Mouse (Mus musculus): ENCODE measurements around the gene Eif2s2.
A peak's percentile ranks its signal among the peaks of the same experiment; 100 is the strongest.
"Not testable (repeated sequence)": the region's sequence is repeated elsewhere in the genome, so short reads cannot be mapped to it uniquely, and the experiment has no call there.

The Eif2s2 gene

DNA sequence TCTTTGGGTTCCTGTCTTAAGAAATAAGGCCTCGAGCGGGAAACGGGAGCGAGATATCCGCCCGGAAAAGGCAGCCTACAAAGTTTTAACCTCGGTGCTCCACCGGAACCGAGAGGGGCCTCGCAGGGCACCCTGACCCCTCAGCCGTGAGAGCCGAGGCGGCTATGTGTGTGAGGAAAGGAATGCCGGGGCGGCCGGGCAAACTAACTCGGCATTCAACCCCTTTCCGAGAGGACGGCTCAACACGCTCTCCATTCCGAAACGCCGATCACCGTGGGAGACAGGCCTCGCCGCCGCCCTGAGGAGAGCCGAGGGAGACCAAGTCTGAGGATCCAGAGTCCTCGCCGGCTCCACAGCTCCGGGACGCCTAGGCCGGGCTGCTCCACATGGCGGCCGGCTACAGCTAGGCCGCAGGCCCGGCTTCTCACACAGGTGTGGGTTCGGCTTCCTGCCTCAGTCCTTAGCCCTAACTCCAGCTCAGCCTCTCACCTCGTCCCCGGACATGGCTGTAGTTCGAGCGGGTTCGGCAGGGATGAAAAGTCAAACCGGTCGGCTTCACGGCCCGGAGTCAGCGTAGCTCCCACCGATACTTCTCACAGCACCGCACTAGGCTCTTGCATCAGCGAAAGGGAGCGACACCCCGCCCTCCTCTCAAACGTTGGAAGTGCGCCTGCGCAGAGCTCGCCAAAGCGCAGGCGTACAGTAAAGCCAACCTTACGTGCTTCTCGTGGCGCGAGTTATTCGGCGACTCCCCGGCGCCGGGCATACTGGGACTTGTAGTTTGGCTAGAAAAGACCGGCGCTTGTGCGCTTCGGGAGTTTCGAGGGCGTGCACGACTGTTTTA is at the start of gene Eif2s2:
Gene Eif2s2 (minus strand): TSS at position 735 of the 844 bp plus-strand sequence.
- peak; percentile 94 for DNase-seq (ENCODE audit: extremely low spot score)

DNA sequence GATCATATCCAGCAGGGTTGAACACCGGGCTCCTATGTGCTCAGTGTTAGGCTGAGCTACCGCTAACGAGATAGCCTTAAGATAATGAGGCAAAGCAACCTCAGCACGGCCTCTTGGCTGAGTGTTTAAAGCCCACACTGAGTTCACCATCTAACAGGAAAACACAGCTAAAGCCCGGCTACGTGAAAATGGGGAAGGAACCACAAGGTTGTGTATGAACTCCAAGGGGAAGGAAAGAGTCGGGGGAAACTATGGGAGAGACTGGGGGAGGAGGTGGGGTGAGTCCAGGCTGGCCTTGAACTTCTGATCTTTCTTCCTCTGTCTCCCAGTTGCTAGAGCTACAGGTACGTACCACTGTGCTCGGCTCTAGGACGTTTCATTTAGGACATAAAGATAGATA is 49.2 kb upstream of the Eif2s2 start:
- DNase-seq (ENCODE audit: extremely low spot score) = no peak

DNA sequence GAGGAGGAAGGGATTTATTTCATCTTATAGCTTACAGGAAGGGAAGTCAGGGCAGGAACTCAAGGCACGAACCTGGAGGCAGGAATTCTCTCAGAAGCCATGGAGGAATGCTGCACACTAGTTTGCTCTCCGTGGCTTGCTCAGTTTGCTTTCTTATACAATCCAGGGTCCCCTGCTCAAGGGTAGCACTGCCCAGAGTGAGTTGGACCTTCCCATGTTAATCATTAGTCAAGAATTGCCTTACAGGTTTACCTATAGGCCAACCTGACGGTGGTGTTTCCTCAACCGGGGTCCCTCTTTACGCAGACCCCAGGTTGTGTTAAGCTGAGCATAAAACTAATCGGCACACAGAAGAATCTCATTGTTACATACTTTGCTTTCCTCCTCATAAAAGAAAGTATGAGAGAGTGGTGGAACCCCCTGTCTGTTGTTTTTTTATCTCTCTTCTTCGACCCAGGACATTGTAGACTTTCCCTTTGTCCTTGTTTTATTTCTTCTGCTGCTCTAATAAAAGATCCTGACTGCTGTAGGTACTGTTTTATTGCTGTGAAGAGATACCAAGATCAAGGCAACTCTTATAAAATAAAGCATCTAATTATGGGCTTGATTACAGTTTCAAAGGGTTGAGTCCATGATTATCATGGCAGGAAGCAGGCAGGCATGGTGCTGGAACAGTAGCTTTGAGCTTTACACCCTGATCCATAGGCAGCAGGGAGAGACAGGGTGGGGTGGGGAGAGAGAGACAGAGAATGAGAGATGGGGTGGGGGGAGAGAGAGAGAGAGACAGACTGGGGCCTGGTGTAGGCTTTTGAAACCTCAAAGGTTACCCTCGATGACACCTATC is 45.0 kb upstream of the Eif2s2 start:
- no peak for DNase-seq (ENCODE audit: extremely low spot score)

DNA sequence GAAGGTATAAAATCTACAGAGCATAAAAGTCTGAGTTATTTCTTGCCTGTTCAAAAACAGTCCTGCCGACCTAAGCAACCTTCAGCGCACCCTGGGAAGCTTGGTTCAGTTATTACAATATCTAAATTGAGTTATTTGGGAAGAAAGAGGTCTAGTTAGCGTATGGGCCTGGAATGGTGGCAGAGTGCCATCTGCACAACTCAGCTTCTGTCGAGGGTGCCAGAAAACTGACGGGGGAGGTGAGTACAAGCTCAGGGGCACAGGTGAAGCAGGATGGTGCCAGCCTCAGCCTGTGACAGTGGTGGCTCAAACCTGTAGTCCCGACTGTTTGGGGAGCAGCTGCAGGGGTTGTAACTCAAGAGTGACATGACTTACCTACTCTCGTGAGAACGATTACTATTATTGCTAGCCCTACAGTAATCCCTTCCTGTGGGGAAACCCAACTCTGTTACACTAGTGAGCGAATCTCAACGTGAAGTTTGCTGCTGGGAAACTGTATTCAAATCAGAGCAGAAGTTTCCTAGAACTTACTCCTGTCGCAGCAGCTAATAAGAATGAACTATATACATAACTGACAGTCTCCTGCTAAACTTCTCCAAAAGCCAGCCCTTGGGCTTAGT is 43.9 kb upstream of the Eif2s2 start:
- DNase-seq (ENCODE audit: extremely low spot score) = no peak

DNA sequence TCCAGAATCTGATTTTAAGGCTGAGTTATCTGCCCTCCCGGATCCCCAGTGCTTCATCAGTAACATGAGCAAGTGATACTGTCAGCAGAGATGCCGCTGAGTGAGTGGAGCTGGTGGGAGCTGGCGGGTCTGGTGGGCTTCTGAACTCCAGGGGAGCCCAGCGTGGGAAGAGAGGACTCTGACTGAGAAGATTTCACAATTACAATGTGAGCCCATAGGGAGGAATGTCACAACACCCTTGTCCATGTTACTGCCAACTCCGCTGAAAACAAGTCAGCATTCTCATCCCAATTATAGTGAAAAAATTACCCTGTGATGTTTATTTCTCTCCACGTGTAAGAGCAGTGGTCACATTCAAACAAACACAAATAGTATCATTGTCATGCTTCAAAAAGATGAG is 43.4 kb upstream of the Eif2s2 start:
- no peak for DNase-seq (ENCODE audit: extremely low spot score)

DNA sequence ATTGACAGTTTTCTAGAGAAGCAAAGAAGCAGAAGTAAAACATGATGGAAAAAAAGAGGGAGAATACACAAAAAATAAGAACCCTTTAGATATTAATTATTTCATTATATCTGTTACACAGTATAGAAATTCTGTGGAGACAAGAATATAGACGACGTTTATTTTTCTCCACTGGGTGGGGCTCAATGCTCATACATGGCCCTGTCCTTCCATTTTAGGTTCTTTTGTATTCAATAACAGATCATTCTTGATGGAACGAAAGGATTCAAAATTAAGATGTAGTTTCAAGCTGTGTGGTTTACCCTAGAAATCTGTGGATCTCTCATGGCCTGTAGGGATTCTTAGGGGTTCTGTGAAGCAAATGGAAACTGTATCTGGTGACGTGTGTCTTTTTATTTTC is 41.1 kb upstream of the Eif2s2 start:
- no peak for DNase-seq (ENCODE audit: extremely low spot score)

DNA sequence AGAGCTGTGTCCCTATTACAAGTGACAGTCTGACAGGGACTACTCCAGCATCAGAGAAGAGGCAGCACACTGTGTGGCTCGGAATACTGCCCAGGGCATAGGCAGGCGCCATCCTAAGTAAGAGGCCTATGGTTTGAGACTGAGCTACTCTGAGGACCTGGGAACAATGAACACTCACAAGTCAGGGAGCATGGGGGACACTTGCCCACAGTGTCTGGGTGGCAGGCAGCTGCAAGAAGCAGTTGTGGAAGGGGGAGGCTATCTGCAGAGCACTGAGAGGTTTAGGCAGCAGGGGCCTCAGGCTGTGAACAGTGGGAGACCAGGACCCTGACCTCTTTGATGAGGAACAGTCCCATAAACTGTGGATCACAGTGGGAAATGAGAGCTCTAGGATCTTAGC is 35.6 kb upstream of the Eif2s2 start:
- no peak for DNase-seq (ENCODE audit: extremely low spot score)

DNA sequence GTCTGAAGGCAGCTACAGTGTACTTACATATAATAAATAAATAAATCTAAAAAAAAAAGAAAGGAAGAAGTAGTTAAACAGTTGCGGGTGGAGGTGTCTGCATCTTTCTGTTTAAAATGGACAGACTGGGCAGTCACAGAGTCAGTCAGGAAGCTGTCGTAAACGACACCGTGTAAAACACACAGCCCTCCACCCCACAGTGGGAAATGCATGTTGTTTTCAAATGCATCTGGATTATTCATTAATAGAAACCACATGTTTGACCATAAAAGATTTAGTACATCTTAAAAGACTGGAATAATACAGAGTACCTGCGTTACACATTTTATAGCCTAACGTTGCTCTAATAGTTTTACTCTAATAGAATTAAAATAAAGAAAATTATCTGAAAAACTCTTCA is 34.1 kb upstream of the Eif2s2 start:
- no peak for DNase-seq (ENCODE audit: extremely low spot score)

DNA sequence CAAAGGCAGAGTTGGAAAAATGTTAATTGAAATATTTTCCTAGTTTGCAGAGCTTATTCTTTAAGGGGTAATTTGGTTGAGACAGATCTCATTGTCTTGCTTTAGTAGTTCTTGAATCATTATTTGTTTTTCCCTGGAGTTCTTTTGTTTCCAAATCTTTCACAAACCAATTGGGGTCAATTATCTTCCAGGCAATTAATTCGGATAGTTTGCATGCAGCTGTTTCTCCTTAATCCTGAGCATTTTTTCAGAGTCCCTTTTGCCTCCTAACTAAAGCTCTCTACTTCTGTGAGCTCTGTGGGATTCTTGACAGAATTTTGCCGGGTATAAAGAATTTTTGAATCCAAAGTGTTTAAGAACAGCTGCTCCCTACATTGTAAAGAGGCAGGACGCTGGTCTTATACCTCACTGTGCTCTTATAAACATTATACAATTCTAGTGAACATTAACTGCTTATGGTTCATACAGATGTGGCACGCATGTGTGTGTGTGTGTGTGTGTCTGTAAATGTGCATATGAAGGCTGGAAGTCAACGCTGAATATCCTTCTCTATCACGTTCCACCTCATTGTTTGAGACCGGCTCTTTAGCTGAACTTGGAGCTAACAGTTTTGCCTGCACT is 32.8 kb upstream of the Eif2s2 start:
- no peak for DNase-seq (ENCODE audit: extremely low spot score)

DNA sequence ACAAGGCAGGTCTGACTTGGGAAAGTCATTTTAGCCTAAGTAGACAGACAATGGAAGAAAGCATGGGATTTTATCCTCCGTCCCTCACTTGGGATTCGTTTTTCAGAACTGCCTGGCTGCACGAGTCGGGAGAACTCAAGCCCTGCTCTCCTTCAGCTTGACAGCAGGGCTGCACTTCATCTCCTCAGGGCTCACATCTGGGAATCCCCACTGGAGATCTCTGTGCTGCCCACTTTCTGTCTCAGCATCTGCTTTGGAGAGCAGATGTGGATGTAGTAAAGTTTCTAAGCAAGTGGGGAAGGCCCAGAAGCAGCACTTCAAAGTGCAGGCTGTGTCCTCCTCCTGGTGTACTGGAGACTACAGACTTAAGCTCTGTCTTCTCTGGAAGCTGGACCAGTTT is 29.4 kb upstream of the Eif2s2 start:
- not testable (repeated sequence) for DNase-seq (ENCODE audit: extremely low spot score)

DNA sequence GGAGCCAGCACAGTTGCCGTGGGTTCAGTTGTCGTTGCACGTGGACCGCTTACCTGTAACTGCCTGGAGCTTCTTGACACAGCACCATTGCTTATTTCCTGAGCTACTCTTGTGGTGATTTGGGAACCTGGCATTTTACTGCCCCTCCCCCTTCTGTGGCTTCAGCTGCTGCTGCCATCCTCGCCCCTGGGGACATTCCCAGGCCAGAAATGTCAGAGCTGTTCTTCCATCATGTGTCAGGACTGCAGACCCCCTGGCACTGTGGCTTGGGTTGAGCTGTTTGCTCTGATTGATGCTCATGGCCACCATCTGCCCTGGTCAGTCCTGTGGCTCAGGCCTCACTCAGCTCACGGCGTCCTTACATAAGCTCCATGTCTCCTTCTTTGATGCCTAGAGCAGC is 28.2 kb upstream of the Eif2s2 start:
- no peak for DNase-seq (ENCODE audit: extremely low spot score)

DNA sequence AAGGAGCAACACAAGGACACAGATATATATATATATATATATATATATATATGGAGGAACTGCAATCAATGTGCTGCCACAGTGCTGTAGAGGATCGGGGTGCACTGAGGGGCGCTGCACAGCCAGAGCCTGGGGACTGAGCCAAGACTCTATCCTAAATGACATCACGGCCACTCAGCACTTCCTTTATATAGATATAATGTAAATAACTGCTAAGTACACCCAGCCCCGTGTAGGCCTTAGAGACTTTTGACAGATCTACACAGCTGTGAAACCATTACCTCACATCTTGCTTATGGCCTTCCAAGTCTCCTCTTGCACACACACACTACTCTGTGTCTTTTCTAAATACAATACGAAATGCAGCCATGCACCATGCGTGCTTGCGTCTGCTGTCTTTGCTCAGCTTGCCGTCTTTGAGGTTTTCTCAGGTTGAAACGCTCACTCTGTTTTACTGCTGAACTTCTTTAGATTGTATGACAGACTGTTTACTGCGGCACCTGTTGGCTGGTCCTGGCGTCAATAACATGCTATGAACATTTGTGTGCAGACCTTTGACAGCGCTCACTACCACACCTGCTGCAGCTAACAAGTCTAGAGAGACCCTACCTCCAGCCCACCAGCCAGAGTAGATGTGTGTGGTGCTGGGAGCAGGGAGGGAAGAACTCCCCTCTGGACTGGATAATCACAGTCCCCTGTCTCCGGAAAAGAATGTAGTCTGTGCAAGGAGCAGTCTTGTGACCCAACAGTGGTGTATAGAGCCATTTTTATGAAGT is 25.3 kb upstream of the Eif2s2 start:
- DNase-seq (ENCODE audit: extremely low spot score) = no peak

DNA sequence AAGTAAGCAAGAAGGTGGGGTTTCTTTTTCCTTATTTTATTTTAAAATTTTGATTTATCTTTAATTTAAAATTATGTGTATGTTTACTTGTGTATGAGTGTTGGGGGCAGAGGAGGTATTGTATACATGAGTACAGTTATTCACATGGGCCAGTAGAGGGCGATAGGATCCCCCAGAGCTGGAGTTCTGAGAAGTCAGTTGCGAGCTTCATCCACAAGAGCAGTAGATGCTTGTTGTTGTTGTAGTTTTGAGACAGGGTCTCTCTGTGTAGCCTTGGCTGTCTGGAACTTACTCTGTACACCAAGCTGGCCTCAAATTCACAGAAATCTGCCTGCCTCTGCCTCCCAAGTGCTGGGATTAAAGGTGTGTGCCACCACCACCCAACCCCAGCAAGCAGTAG is 23.8 kb upstream of the Eif2s2 start:
- DNase-seq (ENCODE audit: extremely low spot score) = peak; percentile 38

DNA sequence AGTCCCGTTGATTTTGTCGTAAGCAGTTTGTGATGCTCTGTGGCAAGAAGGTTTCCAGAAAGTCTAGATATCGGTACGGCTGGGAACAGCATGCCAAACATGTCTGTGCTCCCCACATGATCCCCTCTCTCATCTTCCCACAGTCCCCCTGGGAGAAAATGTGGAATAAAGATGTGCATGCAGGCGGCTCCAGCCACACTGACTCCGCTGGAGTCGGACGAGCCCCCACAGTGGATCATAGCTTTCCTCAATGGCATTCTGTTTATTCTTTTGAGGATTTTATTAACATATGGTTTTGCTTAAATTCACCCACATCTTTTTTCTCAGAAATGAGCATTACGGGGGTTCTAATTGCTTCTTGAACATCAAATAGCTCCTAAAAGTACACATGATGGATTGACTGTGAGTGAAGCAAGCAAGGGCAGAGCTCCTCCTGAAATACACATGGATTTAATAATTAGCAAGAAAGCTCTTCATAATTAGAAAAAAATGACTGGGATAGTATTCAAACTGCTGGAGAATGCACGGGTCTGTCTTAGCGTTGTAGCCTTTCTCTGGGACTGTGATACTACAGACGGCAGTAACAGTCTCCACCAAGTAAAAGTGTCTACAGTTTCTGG is 23.3 kb upstream of the Eif2s2 start:
- DNase-seq (ENCODE audit: extremely low spot score) = no peak

DNA sequence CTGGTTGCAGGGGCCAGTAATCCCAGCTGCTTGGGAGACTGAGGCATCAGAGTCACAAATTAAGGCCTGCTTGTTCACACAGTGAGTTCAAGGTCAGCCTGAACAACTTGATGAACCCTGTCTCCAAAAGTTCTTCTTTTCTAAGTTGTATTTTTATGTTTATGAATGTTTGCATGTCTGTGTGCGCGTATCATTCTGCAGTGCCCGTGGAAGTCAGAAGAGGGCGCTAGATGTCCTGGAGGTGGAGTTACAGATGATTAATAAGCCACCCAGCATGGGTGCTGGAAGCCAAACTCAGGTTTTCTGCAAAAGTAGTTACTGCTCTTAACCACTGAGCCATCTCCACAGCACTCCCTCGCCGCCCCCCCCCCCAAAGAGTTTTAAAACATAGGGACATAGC is 17.1 kb upstream of the Eif2s2 start:
- no peak for DNase-seq (ENCODE audit: extremely low spot score)

DNA sequence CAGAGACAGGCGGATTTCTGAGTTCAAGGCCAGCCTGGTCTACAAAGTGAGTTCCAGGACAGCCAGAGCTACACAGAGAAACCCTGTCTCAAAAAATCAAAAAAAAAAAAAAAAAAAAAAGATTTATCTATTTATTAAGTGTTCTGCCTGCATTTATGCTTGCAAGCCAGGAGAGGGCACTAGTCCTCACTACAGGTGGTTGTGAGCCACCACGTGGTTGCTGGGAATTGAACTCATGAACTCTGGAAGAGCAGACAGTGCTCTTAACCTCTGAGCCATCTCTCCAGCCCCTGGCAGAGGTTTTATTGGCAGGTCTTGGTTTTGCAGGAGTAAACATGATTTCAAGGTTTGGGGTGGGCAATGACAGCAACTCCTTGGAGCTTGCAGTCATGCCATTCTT is 15.5 kb upstream of the Eif2s2 start:
- not testable (repeated sequence) for DNase-seq (ENCODE audit: extremely low spot score)

DNA sequence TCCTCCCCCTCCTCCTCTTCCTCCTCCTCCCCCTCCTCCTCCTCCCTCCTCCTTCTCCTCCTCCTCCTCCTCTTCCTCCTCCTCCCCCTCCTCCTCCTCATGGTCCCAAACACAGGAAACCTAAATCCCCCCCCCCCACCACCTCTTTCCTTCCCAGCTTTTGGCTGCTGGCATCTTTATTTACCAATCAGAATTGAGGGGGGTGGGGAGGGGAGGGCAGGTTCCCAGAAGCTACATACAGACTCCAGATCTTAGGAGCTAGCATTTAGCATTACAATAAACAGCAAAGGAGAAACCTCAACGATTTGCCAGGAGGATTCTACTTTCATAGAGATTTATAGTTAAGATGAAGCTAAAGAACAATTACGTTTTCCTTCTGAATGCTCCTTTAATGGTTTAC is 13.1 kb upstream of the Eif2s2 start:
- DNase-seq (ENCODE audit: extremely low spot score) = no peak

DNA sequence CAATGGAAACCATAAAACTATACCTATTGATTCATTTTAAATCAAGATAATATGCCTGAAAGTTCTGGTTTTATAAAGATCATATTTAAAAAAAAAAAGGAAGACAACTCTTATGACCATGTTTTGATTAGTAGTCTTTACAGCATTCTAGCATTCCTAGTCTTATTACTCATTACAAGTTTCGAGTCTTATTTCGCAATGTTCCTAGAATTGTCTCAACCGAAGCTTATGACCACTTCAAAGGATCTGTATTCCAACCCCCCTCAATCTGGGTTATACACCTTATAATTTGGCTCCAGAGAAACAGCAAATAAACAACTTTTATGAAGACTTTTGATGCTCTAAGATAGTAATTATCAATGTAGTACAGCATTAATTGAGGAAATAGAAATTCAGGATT is 9.4 kb upstream of the Eif2s2 start:
- DNase-seq (ENCODE audit: extremely low spot score) = no peak

DNA sequence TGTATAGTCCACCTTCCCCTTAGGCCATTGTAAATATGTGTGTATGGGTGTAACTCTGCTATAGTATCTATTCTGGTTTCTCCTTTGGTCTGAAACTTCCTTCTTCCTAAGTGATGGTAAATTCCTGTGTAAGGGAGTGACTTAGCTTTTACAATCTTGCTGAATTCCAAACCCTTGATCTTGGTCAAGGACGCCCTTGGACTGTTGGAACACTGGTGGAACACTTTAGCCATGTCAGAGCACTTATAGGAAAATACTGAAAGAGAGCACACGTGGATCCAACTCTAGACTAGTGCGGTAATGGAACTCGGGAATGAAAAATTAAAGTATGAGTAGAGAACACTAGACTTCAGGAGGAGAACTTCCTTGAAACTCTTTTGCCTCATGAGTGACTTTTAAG is 6.7 kb upstream of the Eif2s2 start:
- DNase-seq (ENCODE audit: extremely low spot score) = not testable (repeated sequence)

DNA sequence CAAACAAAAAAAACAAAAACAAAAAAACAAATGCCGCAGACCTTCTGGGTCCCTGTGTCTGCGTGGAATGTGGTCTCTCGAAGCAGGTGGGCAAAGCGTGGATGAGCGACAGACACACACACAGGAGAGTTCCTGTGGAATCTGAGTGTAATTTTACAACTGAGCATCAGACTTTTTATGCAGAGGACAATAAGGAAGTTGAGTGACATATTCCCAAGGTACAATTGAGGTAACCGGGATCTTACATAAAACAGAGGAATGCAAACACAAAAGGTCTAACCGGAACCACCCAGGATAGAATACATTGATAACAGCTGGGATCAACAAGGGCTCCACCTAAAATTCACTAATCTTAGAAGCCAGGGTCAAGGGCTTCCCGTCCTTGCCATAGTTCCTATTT is 6.3 kb upstream of the Eif2s2 start:
- DNase-seq (ENCODE audit: extremely low spot score) = not testable (repeated sequence)

DNA sequence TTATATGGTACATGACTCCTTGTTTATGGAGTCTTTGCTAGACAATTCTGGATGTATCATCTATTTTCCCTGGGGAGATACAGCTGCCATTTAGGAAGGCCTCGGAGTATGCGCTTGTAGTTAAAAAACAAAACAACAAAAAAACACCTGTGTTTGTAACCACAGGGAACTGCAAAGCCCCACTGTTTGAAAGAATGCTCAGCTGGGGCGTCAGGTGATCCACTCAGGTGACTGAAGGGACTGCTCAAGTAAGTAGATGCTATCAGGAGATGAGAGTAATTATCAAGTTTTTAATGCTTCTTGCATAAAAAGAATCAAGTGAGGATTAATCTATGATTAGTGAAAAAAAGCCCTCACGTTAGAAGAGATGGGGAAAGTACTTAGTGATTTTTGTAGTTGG is 813 bp upstream of the Eif2s2 start:
- DNase-seq (ENCODE audit: extremely low spot score) = no peak
